Comparison of ENCODE assay signal across 8 mouse cellular contexts in the genomic region with DNA sequence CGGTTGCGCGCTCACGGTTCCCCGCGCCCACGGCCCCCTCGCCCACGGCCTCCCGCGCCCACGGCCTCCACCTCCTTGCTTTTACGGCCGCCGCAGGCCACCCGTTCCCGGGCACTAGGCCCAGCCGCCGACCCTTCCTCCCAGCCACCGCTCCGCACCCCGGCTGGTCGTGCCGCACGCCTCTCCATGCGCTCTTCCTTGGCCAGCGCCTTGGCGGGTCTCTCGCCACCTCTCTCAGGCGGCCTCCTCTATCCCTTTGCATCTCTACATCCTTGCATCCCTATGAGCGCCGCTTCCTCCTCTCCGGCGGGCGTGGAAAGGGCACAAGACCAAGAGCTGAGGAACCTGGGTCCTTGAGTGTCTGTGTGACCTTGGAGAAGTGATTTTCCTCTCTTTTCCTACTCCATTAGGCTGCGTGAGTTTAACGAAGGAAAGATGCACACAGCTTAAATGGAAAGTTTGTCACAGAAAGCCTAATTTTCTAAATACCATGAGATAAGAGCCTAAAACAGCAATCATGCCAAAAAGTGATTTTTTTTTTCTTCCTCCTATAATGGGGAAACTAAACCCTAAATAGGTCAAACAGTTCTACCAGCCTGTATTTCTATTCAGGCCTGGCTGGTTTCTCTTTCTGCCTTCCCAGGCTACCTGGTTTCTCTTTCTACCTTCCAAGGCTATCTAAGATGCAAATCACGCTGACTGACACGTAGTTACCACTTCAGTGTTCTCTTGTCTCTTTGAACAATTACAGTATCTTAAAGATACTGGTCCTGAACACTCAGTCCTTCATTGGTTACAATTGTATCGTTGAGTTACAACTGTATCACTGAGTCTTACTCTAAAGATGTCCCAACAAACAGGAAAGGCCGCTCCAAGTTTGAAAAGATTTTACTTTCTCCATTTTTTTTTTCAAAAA. TPM values are rescaled to one million over a fixed set of nuclear protein-coding genes. Genes with fewer than 3 reads are reported as not detected.
A peak's percentile ranks its signal among the peaks of the same experiment; 100 is the strongest.
DNase-seq lines count a peak whose midpoint lies in the region; ATAC-seq and TF ChIP-seq lines count a peak whose summit lies in the region.

No protein-coding gene starts in this region.

- H3K79me2 ChIP-seq in CH12.LX (replicated peaks; ENCODE audit: control insufficient read depth, extremely low read depth, insufficient read depth, poor library complexity, severe bottlenecking): no peaks in the 10 kb centered on the region; the same call in 1 of the 2 replicates

- TF ChIP-seq RAD21 in CH12.LX (IDR thresholded peaks at IDR 0.05; ENCODE audit: low read depth, low read length): no peak

- peak overlapping the region; percentile 37 for H3K27ac ChIP-seq in CH12.LX (ENCODE audit: insufficient read depth, low read depth)
- H3K27ac ChIP-seq in heart, embryonic 13.5 days (replicated peaks): peak overlapping the region; percentile 77; the same call in 1 of the 2 replicates
- H3K27ac ChIP-seq in lung, embryonic 16.5 days (ENCODE audit: low read length): peak overlapping the region; percentile 12; the same call in 1 of the 2 replicates

- DNase-seq in 3T3-L1 (ENCODE audit: low read depth, low spot score) (peak; percentile 32), CH12.LX (ENCODE audit: extremely low read depth) (peak; percentile 22)
- DNase-seq in cerebellum, postnatal 10 days: peak; percentile 80 to 81
- peak; percentile 60 to 70 for DNase-seq in kidney, postnatal 4 days
- DNase-seq in right cerebral cortex, postnatal 14 days: peak; percentile 32
- no peak for DNase-seq in thymus, postnatal 14 days

- peak overlapping the region; percentile 75 for H3K9ac ChIP-seq in CH12.LX (ENCODE audit: insufficient read depth, low read depth)
- H3K9ac ChIP-seq in heart, embryonic 13.5 days: peak overlapping the region; percentile 91
- H3K9ac ChIP-seq in lung, embryonic 16.5 days (ENCODE audit: low read length): peak overlapping the region; percentile 81

- in situ Hi-C loops in CH12.LX (cut with MboI; ENCODE audit: low pct_ligation_motif_present, low pct_unique_long_range_greater_than_20kb, low sequenced_read_pairs): no loop called here

- peaks cover 0 to 2% of the 10 kb centered on the region in 2 experiments for H3K36me3 ChIP-seq in CH12.LX (replicated peaks in 1 of 2; ENCODE audit: control insufficient read depth in 1 of 2, insufficient read depth in 1 of 2, low read length in 1 of 2)
- H3K36me3 ChIP-seq in heart, embryonic 13.5 days: no peaks in the 10 kb centered on the region
- no peaks in the 10 kb centered on the region for H3K36me3 ChIP-seq in lung, embryonic 16.5 days (ENCODE audit: control insufficient read depth, insufficient read depth, low read length)

- peak; percentile 31; the same call in 1 of the 2 replicates for ATAC-seq in heart, embryonic 13.5 days (ENCODE audit: extremely low read depth, insufficient number of reproducible peaks, low FRiP score, low TSS enrichment)
- ATAC-seq in lung, embryonic 16.5 days (ENCODE audit: low read depth): peak; percentile 31

- TF ChIP-seq EP300 in CH12.LX (IDR thresholded peaks at IDR 0.05; ENCODE audit: low read length): 0 out of 2 replicates have a peak, but pooled peaks have one; percentile 7

- no peak for TF ChIP-seq POLR2A in CH12.LX (IDR thresholded peaks at IDR 0.05; ENCODE audit: low read depth, low read length)

- H3K9me3 ChIP-seq in CH12.LX (replicated peaks; ENCODE audit: low read length): no peaks in the 10 kb centered on the region
- H3K9me3 ChIP-seq in heart, embryonic 13.5 days: no peaks in the 10 kb centered on the region
- no peaks in the 10 kb centered on the region for H3K9me3 ChIP-seq in lung, embryonic 16.5 days (ENCODE audit: control insufficient read depth, low read length)

- H3K4me2 ChIP-seq in CH12.LX (ENCODE audit: insufficient read depth, low read depth, poor library complexity, severe bottlenecking): peak overlapping the region; percentile 89
- peak overlapping the region; percentile 94 for H3K4me2 ChIP-seq in heart, embryonic 13.5 days
- H3K4me2 ChIP-seq in lung, embryonic 16.5 days (ENCODE audit: low read depth, low read length): peak overlapping the region; percentile 91

- H3K4me3 ChIP-seq in CH12.LX (replicated peaks in 1 of 3; ENCODE audit: low read depth in 2 of 3, low read length in 2 of 3, poor library complexity in 1 of 3): peak overlapping the region; percentile 57 to 89 (median 88)
- peak overlapping the region; percentile 97 for H3K4me3 ChIP-seq in heart, embryonic 13.5 days
- H3K4me3 ChIP-seq in lung, embryonic 16.5 days (ENCODE audit: low read length): peak overlapping the region; percentile 91

- peaks cover 0 to 35% of the 10 kb centered on the region in 2 experiments; a peak in 2 of 4 replicates for H3K4me1 ChIP-seq in CH12.LX (ENCODE audit: control insufficient read depth in 1 of 2, insufficient read depth in 2 of 2)
- H3K4me1 ChIP-seq in heart, embryonic 13.5 days: peaks cover 17% of the 10 kb centered on the region
- peaks cover 12% of the 10 kb centered on the region for H3K4me1 ChIP-seq in lung, embryonic 16.5 days (replicated peaks; ENCODE audit: control insufficient read depth, insufficient read depth, low read length)

- TF ChIP-seq CTCF in CH12.LX (conservative IDR thresholded peaks at IDR 0.05 in 1 of 2, IDR thresholded peaks at IDR 0.05 in 1 of 2; ENCODE audit: low read depth in 2 of 2, low read length in 2 of 2): no peak

- dilution Hi-C loops in CH12.LX (cut with MboI; ENCODE audit: extremely low pct_ligation_motif_present, extremely low pct_unique_long_range_greater_than_20kb, low sequenced_read_pairs): no loop called here

- H3K27me3 ChIP-seq in CH12.LX (replicated peaks): no peaks in the 10 kb centered on the region
- H3K27me3 ChIP-seq in heart, embryonic 13.5 days (replicated peaks): no peaks in the 10 kb centered on the region
- H3K27me3 ChIP-seq in lung, embryonic 16.5 days (ENCODE audit: control insufficient read depth, insufficient read depth, low read depth, low read length): no peaks in the 10 kb centered on the region

- 7% methylated on average over 41 of the region's 41 CpGs for WGBS in heart, embryonic 13.5 days
- 13% methylated on average over 27 of the region's 41 CpGs for WGBS in lung, embryonic 16.5 days

TF ChIP-seq in CH12.LX, 34 proteins besides CTCF, POLR2A, EP300 and RAD21:
- TF ChIP-seq CHD2 (IDR thresholded peaks at IDR 0.05; ENCODE audit: low read length) (no peak), MAFK (IDR thresholded peaks at IDR 0.05; ENCODE audit: insufficient replicate concordance, low read length) (no peak), SMC3 (IDR thresholded peaks at IDR 0.05; ENCODE audit: low read depth, low read length) (no peak), UBTF (IDR thresholded peaks at IDR 0.05; ENCODE audit: low read depth, low read length) (0 out of 2 replicates have a peak, but pooled peaks have one; percentile 35), NRF1 (IDR thresholded peaks at IDR 0.05; ENCODE audit: low read depth, low read length) (no peak), TBP (conservative IDR thresholded peaks at IDR 0.05; ENCODE audit: low read depth, low read length) (0 out of 2 replicates have a peak, but pooled peaks have one; percentile 20), PAX5 (IDR thresholded peaks at IDR 0.05; ENCODE audit: low read length) (no peak), E2F4 (IDR thresholded peaks at IDR 0.05; ENCODE audit: insufficient replicate concordance, low read depth, low read length) (no peak)

RNA-seq across cellular contexts. Expression of gene Srpk2, which starts 8.0 kb away (rescaled TPM):
- total RNA-seq in CH12.LX (2012; rRNA removed) (17.4 and 20.6 TPM in 2 replicates), CH12.LX (2014; rRNA removed) (23.3 and 25.4 TPM in 2 replicates)
- polyA plus RNA-seq in CH12.LX (2012; ENCODE audit: insufficient read length, low read depth): 31.1 and 31.2 TPM in 2 replicates
- polyA plus RNA-seq in heart, embryonic 13.5 days (2015; fragmentation: Nextera tagmentation; extraction: Ambion mirVana): 37.7 and 45.5 TPM in 2 replicates
- polyA plus RNA-seq in lung, embryonic 16.5 days (2015; fragmentation: Nextera tagmentation; extraction: Ambion mirVana): 43.7 and 45.7 TPM in 2 replicates

Comparison
In these comparisons a context has a peak if more than half of its experiments do, and no peak if none do; other contexts are left out.
1. H3K27ac ChIP-seq: peak in every context shown above with its lines; median percentile 77 in heart, embryonic 13.5 days; 37 in CH12.LX; 12 in lung, embryonic 16.5 days.